ENCODE assay signal across 12 mouse cellular contexts in genomic region chr9:66651306-66651705, GRCm38 (mm10). TPM values are rescaled to one million over a fixed set of nuclear protein-coding genes. Genes with fewer than 3 reads are reported as not detected.
A peak's percentile ranks its signal among the peaks of the same experiment; 100 is the strongest.
DNase-seq lines count a peak whose midpoint lies in the region; ATAC-seq and TF ChIP-seq lines count a peak whose summit lies in the region.
"Had no signal": no experiment of that assay in that cellular context is flagged by ENCODE, and none has a peak within 500 bp of the region (broad histone marks: within the 10 kb centered on the region; RNA-seq: fewer than 3 reads in every experiment).

No protein-coding gene starts in this region.

- no peaks in the 10 kb centered on the region for H3K36me3 ChIP-seq in embryonic facial prominence, embryonic 14.5 days (ENCODE audit: control insufficient read depth, insufficient read depth, low read length)
- no peaks in the 10 kb centered on the region for H3K36me3 ChIP-seq in embryonic facial prominence, embryonic 10.5 days (replicated peaks)
- H3K36me3 ChIP-seq in kidney, adult 2 months (ENCODE audit: control insufficient read depth, insufficient read depth, low read length): no peaks in the 10 kb centered on the region
- H3K36me3 ChIP-seq: G1E; limb, embryonic 13.5 days had no signal

- no peaks in the 10 kb centered on the region for H3K27me3 ChIP-seq in embryonic facial prominence, embryonic 14.5 days (replicated peaks; ENCODE audit: control insufficient read depth, insufficient read depth, low read length)
- H3K27me3 ChIP-seq in embryonic facial prominence, embryonic 10.5 days (replicated peaks; ENCODE audit: low read depth, poor library complexity, severe bottlenecking): no peaks in the 10 kb centered on the region
- H3K27me3 ChIP-seq in kidney, adult 2 months (replicated peaks; ENCODE audit: control insufficient read depth, insufficient read depth, low read length): no peaks in the 10 kb centered on the region

- TF ChIP-seq CTCF in kidney, adult 2 months (conservative IDR thresholded peaks at IDR 0.05; ENCODE audit: insufficient read depth, insufficient read length, low read depth, low read length): no peak

- H3K4me2 ChIP-seq in embryonic facial prominence, embryonic 14.5 days (ENCODE audit: low read depth, low read length): 0 out of 2 replicates have a peak overlapping the region, but pooled peaks have one; percentile 15
- H3K4me2 ChIP-seq: limb, embryonic 13.5 days had no signal

- DNase-seq in embryonic facial prominence, embryonic 14.5 days (ENCODE audit: low spot score): peak; percentile 90
- no peak for DNase-seq in embryonic facial prominence, embryonic 10.5 days (ENCODE audit: low spot score)
- DNase-seq in kidney, adult 2 months: peak; percentile 42
- no peak for DNase-seq in kidney, adult 11 months
- peak; percentile 25 for DNase-seq in lung, postnatal 10 days
- DNase-seq in lung, postnatal 4 days: no peak
- DNase-seq in retina, adult 2 months (ENCODE audit: low read depth, low spot score): peak; percentile 6
- no peak for DNase-seq in cerebellum, adult 9-11 months
- DNase-seq: adrenal gland, adult 2 months; thymus, postnatal 14 days had no signal

- TF ChIP-seq POLR2A in kidney, adult 2 months (IDR thresholded peaks at IDR 0.05; ENCODE audit: low read depth, low read length): no peak

- H3K9me3 ChIP-seq in embryonic facial prominence, embryonic 14.5 days (ENCODE audit: control insufficient read depth, low read length): no peaks in the 10 kb centered on the region
- no peaks in the 10 kb centered on the region for H3K9me3 ChIP-seq in embryonic facial prominence, embryonic 10.5 days
- H3K9me3 ChIP-seq: G1E; limb, embryonic 13.5 days had no signal

- peak; percentile 67 for ATAC-seq in embryonic facial prominence, embryonic 14.5 days (ENCODE audit: low read depth)

- no peak overlapping the region for H3K9ac ChIP-seq in embryonic facial prominence, embryonic 14.5 days (ENCODE audit: low read depth, low read length)
- H3K9ac ChIP-seq: limb, embryonic 13.5 days had no signal

- H3K4me1 ChIP-seq in embryonic facial prominence, embryonic 14.5 days (ENCODE audit: control insufficient read depth, insufficient read depth, low read length): peaks cover 9% of the 10 kb centered on the region
- peaks cover 6% of the 10 kb centered on the region for H3K4me1 ChIP-seq in embryonic facial prominence, embryonic 10.5 days
- H3K4me1 ChIP-seq in kidney, adult 2 months (ENCODE audit: control insufficient read depth, insufficient read depth, low read length): no peaks in the 10 kb centered on the region; the same call in 1 of the 2 replicates

- no peak overlapping the region for H3K4me3 ChIP-seq in embryonic facial prominence, embryonic 14.5 days (ENCODE audit: low read depth, low read length)
- H3K4me3 ChIP-seq in embryonic facial prominence, embryonic 10.5 days: no peak overlapping the region
- no peak overlapping the region for H3K4me3 ChIP-seq in kidney, adult 2 months (ENCODE audit: insufficient read depth, low read depth, low read length)
- H3K4me3 ChIP-seq: limb, embryonic 13.5 days had no signal

- H3K27ac ChIP-seq in embryonic facial prominence, embryonic 14.5 days (replicated peaks; ENCODE audit: low read depth, low read length): no peak overlapping the region
- H3K27ac ChIP-seq in embryonic facial prominence, embryonic 10.5 days (replicated peaks): no peak overlapping the region
- H3K27ac ChIP-seq in kidney, adult 2 months (ENCODE audit: insufficient read depth, low read depth, low read length): no peak overlapping the region; the same call in 1 of the 2 replicates
- H3K27ac ChIP-seq: limb, embryonic 13.5 days had no signal

- 35% methylated on average over 6 of the region's 6 CpGs for WGBS in embryonic facial prominence, embryonic 14.5 days
- WGBS in embryonic facial prominence, embryonic 10.5 days: 82% methylated on average over 6 of the region's 6 CpGs
- WGBS in kidney, adult 2 months: 13% methylated on average over 6 of the region's 6 CpGs

RNA-seq across cellular contexts. Expression of gene Usp3, which starts 58.4 kb away (rescaled TPM):
- polyA plus RNA-seq in embryonic facial prominence, embryonic 14.5 days (2014; fragmentation: Nextera tagmentation; extraction: Ambion mirVana): 49.6 and 61.0 TPM in 2 replicates
- 103 and 106 TPM in 2 replicates for polyA plus RNA-seq in embryonic facial prominence, embryonic 10.5 days (2016; fragmentation: Nextera tagmentation; extraction: Ambion mirVana)
- 25.1 and 29.6 TPM in 2 replicates for polyA plus RNA-seq in kidney, adult 2 months (2012; rRNA removed)

Comparison
In these comparisons a context has a peak if more than half of its experiments do, and no peak if none do; other contexts are left out.
1. DNase-seq: peak in embryonic facial prominence, embryonic 14.5 days (single experiment), kidney, adult 2 months (single experiment), lung, postnatal 10 days (single experiment) and retina, adult 2 months (single experiment); none in embryonic facial prominence, embryonic 10.5 days (single experiment), kidney, adult 11 months (single experiment), lung, postnatal 4 days (0 of 2) and cerebellum, adult 9-11 months (single experiment).